Mouse (Mus musculus): ENCODE measurements around the gene St6gal1.

GRCm38 (mm10) chr16:23314790-23315189 is 90.2 kb downstream of the St6gal1 start:
- TF ChIP-seq CHD2 (IDR thresholded peaks at IDR 0.05; ENCODE audit: low read depth, low read length) = no peak
- no peak for TF ChIP-seq MAFK (IDR thresholded peaks at IDR 0.05; ENCODE audit: insufficient read depth, low read depth, low read length)
- no peak for TF ChIP-seq ZC3H11A (IDR thresholded peaks at IDR 0.05; ENCODE audit: borderline replicate concordance, low read depth, low read length)
